Mouse (Mus musculus): ENCODE results near the gene Shroom1.

Gene Shroom1

GRCm38 (mm10) chr11:53446183-53446582 is 10.8 kb upstream of the Shroom1 start:
- no peak for DNase-seq (ENCODE audit: low read depth)

DNA sequence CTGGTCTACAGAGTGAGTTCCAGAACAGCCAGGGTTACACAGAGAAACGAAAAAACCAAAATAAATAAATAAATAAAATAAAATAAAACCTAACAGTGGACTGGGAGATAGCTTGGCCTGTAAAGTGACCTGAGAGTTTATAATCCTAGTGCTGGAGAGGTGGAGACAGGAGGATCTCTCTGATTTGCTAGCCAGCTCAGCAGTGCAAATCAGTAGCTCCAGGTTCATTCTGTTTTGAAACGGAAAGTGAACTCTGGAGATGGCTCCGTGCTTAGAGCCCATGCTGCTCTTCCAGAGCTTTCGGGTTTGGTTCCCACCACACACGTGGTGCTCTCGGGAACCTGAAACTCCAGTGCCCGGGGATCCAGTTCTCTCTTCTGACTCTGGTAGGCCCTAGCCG is 9.0 kb upstream of the Shroom1 start:
- no peak for DNase-seq (ENCODE audit: low read depth)

GRCm38 (mm10) chr11:53448529-53448928 is 8.5 kb upstream of the Shroom1 start:
- peak; percentile 46 for DNase-seq (ENCODE audit: low read depth)

DNA sequence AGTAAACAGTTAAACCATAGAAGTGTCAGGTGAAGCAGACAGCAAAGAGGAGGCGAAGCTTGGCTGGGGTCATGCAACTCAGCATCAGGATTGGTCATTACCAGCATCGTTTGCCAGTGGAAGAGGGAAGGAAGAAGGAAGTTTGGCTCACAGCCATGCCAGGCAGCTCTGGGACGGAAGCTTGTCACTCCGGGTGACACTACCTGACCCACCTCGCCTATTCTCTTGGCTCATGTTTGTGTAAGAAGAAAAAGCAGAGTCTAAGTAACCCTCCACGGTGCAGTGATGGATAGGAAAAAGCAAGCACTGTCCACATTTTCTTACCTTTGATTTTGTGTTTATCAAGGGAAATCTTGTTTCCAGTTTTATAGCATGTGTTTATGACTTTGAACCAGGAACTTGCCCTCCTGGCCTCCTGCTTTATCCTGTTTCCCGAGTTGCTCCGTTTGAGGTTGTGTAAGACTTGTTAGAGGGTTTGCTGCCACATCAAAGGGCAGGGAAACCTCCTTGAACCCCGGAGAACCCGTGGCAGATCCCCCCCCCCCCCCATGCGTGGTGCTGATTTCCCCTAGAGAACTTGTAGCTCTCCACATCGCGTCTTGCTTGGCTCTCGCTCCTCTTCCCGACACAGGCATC is 6.8 kb upstream of the Shroom1 start:
- no peak for DNase-seq (ENCODE audit: low read depth)

DNA sequence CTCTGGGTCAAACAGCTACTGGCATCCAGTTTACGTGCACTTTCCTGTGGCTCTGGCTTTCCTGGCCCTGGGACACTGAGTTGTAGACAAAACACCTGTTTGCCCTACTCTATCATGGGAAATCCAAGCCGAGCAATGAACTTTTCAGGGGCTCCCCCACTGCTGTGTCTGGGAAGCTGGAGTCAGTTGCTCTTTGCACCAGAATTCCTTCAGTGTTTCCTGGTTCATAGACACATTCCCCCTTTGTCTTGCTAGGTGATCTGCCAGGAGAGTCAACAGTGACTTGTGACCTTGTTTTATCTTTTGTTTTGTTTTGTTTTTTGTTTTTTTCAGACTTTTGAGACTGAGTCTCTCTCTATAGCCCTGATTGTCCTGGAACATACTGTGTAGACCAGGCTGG is 5.6 kb upstream of the Shroom1 start:
- no peak for DNase-seq (ENCODE audit: low read depth)

DNA sequence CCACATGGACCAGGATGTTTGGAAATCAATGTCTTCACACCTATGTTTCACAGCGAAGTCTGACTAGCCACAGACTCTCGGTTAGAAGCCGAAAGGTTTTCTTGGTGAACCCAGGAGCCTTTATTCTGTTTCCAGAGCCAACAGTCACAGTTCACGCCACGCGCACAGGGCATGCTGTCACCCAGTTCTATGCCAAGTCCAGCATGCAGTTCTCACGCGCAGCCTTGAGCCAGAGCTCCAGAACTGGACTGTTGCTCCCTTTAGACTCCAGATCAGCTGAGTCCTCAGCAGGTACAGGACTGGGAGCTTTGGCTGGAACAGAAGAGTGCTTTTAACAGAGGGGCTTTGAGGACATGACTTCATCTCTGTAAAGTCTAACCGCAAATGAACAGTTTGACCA is 4.6 kb upstream of the Shroom1 start:
- DNase-seq (ENCODE audit: low read depth) = no peak

DNA sequence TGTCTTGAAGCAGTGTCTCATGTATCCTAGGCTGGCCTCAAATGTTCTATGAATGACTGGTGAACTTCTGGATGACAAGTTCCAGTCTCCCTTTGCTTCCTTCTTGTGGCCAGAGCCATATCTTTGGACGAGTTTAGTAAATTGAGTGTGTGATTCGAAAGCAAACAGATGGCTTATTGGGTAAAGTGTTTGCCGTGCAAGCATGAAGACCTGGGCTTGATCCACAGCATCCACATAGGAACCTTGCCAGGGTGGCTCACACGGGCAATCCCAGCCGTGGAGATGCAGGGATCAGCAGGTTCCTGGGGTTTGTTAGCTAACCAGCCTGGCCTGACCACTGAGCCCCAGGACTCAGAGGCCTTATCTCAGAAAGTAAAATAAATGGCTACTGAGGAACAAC is 4.0 kb upstream of the Shroom1 start:
- DNase-seq (ENCODE audit: low read depth) = no peak

DNA sequence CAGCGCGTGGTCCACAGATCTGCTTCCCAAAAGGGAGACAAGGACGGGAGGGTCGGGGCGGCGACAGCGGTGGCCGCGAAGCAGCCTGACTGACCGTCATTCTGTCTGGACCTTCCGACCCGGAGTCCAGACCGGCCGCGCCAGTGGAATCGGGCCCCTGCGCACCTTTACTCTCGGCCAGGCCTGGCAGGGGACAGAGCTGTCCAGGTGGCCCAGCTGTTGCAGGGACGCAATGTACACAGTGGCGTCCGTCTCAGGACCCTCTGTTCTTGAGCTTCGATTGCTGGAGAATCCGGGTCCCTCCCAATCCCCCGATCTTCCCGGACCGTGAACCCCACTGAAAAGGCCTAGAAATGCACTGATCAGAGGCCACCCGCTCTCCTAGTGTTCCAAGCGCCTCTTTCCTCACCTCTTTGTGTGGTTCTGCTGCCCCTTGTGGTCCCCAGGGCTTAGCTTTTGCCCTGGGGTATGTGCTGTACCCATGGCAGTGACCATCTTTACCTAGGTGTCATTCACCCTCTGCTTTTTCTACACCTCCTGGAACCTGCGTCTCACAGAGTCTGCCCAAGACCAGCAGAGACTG is 458 bp downstream of the Shroom1 start:
- peak; percentile 37 for DNase-seq (ENCODE audit: low read depth)

- DNase-seq (ENCODE audit: low read depth) = no peak
Observed at GRCm38 (mm10) chr11:53458996-53459395, 2.0 kb downstream of the Shroom1 start.

- peak; percentile 78 for DNase-seq (ENCODE audit: low read depth)
Observed at GRCm38 (mm10) chr11:53460192-53460591, 3.2 kb downstream of the Shroom1 start.

DNA sequence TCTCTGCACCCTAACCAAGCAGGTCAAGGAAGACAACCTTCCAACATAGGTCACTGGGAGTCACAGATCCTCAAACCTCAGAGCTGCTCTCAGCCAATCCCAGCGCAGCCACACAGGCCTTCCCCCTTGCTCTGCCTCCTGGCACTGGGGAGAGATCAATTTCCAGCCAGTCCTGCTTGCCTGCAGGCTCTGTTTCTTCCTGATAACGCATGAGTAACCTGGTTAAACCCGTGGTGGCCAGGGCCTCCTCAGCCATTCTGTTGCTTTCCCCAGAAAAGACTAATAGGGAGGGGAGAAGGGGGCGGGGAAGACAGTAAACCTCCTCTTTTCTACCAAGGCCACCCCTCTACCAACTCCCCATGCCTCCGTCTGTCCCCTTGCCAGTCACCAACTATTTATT is 4.7 kb downstream of the Shroom1 start:
- DNase-seq (ENCODE audit: low read depth) = no peak

GRCm38 (mm10) chr11:53463551-53464424 is 6.8 kb downstream of the Shroom1 start:
- DNase-seq (ENCODE audit: low read depth) = no peak

GRCm38 (mm10) chr11:53466231-53466971 is 9.4 kb downstream of the Shroom1 start:
- DNase-seq (ENCODE audit: low read depth) = no peak

DNA sequence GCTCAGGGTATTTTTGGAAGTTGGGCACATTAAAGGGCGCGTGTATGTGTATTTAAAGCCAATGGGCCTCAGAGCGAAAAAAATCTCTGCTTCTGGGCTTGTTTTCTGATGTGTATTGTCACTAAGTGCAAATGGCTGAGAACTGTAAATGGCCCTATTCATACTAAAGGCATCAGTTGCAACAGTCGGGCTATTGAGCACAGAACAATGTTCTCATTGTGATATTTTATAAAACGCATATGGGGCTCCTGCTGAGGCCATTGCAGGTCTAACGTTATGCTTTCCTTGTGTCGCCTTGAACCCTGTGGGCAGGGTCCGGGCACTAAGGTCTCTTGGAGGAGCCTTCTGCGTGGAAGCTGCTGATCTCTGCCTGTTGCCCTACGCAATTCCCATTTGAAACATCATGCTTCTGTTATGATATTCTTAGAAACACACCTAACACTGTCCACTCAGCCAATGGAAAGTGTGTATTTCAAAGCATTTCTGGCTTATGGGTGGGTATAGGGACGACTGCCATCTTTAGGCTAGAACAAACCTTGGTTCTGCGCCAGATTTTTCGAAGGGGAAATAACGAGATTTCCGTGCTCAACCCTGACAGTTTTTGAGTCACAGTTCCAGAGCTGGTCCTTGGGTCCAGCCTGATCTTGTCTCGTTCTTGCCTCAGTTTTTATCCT is 12.4 kb downstream of the Shroom1 start:
- no peak for DNase-seq (ENCODE audit: low read depth)

DNA sequence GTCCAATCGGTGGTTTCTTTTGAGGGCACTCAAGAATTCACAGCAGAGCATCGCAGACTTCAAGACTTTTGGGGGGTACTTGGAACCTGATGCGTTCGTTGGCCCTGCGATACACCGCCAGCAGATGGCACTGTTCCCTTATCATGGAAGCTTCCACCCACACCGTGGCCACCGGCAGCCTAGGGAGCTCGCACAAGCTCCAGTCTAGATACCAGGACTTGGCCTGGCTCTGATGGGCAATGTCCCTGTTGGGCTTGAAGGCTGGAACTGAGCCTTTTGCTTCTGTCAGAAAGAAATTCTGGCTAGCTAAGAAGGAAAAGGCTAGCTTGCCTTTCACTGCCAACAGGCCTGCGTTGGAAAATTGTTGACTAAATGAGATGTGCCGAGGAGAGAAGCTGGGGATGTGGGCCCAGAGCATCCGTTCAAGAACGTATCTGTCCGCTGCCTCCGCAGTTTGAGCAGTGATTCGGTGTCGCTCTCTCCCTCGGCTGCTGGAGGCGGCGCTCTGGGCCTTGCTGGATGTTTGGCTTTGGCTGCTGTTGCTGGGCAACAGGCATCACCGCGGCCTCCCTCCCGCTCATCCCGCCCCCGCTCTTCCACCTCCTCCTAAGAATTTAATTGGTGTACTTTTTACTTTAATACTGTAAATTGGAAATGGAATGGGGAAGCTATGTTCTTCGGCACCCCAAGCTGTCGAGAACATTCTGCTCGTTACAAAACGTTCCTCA is 13.1 kb downstream of the Shroom1 start, which contains the start of gene Gm9837:
Gene Gm9837, minus strand, starts transcription at position 512 of the 728 bp plus-strand sequence.
- peak; percentile 96 for DNase-seq (ENCODE audit: low read depth)

DNA sequence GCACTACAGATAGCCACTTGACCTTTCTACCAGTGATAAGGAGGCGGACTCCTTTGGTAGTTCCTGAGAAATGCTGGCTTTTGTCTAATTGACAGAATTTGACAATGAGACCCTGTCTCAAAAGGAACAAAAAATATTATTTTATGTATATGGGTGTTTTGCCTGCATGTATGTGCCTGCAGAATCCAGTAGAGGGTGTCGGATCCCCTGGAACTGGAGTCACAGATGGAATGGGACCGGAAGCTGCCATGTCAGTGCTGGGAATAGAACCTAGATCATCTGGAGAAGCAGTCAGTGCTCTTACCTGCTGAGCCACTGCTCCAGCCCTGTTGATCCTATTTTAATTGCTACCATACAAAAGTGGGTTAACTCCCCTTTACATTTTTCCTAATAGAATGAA is 15.7 kb downstream of the Shroom1 start:
- peak; percentile 41 for DNase-seq (ENCODE audit: low read depth)

- DNase-seq (ENCODE audit: low read depth) = no peak
Observed at GRCm38 (mm10) chr11:53475620-53476019, 18.6 kb downstream of the Shroom1 start.

GRCm38 (mm10) chr11:53477833-53478232 is 20.8 kb downstream of the Shroom1 start:
- DNase-seq (ENCODE audit: low read depth) = no peak

- DNase-seq (ENCODE audit: low read depth) = no peak
Observed at GRCm38 (mm10) chr11:53478383-53479170, 21.6 kb downstream of the Shroom1 start.

- DNase-seq (ENCODE audit: low read depth) = no peak
Observed at GRCm38 (mm10) chr11:53479171-53479782, 22.3 kb downstream of the Shroom1 start.
